Mouse (Mus musculus) kidney, adult 2 months (tissue): ENCODE measurements around the gene Tmem235.

Experiments used
- CTCF ChIP-seq: fragments of 200-500 bp; conservative IDR thresholded peaks from 2 replicates; pipeline ENCODE4 v1.5.1; 2011; ENCODE audit warnings: low read depth, mild to moderate bottlenecking, control low read depth, low read length, moderate library complexity, mixed read lengths; ENCODE audit not compliant: insufficient read depth, insufficient read length
- POLR2A ChIP-seq: fragments of 200-500 bp; IDR thresholded peaks from one replicate; pipeline ENCODE4 v1.6.1; 2011; ENCODE audit warnings: low read depth, low read length, control low read depth

DNA sequence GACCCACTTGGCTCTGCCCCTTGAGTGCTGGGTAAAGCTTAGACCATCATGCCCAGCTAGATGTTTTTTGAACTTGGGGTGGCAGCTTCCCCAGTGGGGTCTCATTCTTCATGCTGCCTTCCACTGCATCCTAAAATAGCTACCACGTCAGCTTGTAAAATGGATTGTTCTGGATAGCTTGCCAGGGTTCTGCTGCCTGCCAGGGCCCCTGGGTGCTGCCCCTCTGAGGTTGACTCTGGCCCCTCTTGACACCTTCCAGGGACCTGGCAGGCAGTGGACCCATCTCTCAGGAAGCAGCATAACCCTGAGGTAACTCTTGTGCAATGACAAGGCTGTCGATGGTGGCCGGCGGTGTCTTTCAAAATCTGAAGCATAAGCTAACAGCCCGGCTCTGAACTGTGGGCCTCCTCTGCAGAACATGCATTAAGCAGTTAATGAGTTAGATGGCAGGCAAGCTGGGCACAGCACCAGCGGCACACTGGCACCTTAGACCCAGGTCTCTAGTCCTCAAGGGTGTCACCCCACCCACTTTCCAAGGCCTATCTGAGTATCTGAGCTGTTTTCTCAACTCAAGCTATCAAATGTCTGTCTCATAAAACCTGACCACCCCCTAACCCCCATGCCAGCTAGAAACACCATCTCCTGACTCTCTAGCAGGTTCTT lies 45.7 kb upstream of the Tmem235 start:
- no peak for TF ChIP-seq CTCF
- TF ChIP-seq POLR2A = no peak
